Mouse (Mus musculus) thymus, postnatal 25 days (tissue): ENCODE results near the gene Dph3.

Experiments
- DNase-seq: peaks from one replicate; pipeline ENCODE4 v3.0.0; 2022

Dph3 gene

GRCm38 (mm10) chr14:32084761-32085485 lies 606 bp downstream of the Dph3 start, which contains the start of gene Oxnad1:
TSS of gene Oxnad1 (plus strand) at chr14:32085374.
- DNase-seq, result no peak

GRCm38 (mm10) chr14:32083466-32083865 lies 2.1 kb downstream of the Dph3 start:
- no peak for DNase-seq

GRCm38 (mm10) chr14:32082891-32083290 lies 2.6 kb downstream of the Dph3 start:
- DNase-seq, result no peak

- DNase-seq, result no peak
Measured at GRCm38 (mm10) chr14:32081026-32081425, 4.5 kb downstream of the Dph3 start.

GRCm38 (mm10) chr14:32076896-32077575 lies 8.5 kb downstream of the Dph3 start:
- DNase-seq, result peak; percentile 41

GRCm38 (mm10) chr14:32073901-32074300 lies 11.6 kb downstream of the Dph3 start:
- no peak for DNase-seq

GRCm38 (mm10) chr14:32073211-32073685 lies 12.3 kb downstream of the Dph3 start:
- no peak for DNase-seq

GRCm38 (mm10) chr14:32072807-32073206 lies 12.7 kb downstream of the Dph3 start:
- DNase-seq, result no peak

GRCm38 (mm10) chr14:32061398-32061797 lies 24.1 kb downstream of the Dph3 start:
- DNase-seq, result no peak

GRCm38 (mm10) chr14:32057664-32058063 lies 27.9 kb downstream of the Dph3 start:
- no peak for DNase-seq

- peak; percentile 43 for DNase-seq
Measured at GRCm38 (mm10) chr14:32056675-32057074, 28.9 kb downstream of the Dph3 start.

- DNase-seq, result no peak
Measured at GRCm38 (mm10) chr14:32055781-32056180, 29.7 kb downstream of the Dph3 start.

GRCm38 (mm10) chr14:32054788-32055187 lies 30.7 kb downstream of the Dph3 start:
- DNase-seq, result no peak

GRCm38 (mm10) chr14:32053895-32054294 lies 31.6 kb downstream of the Dph3 start:
- no peak for DNase-seq

GRCm38 (mm10) chr14:32050171-32050570 lies 35.4 kb downstream of the Dph3 start:
- no peak for DNase-seq

GRCm38 (mm10) chr14:32046357-32046756 lies 39.2 kb downstream of the Dph3 start:
- no peak for DNase-seq

GRCm38 (mm10) chr14:32042108-32042507 lies 43.4 kb downstream of the Dph3 start:
- DNase-seq, result no peak

GRCm38 (mm10) chr14:32037661-32038252 lies 47.8 kb downstream of the Dph3 start:
- no peak for DNase-seq

- DNase-seq, result no peak
Measured at GRCm38 (mm10) chr14:32036482-32036881, 49.0 kb downstream of the Dph3 start.

GRCm38 (mm10) chr14:32032522-32032921 lies 53.0 kb downstream of the Dph3 start:
- DNase-seq, result peak; percentile 45
